Mouse (Mus musculus) kidney, postnatal 10 days (tissue): ENCODE measurements around the gene E2f6.

ENCODE experiments used
- DNase-seq: peaks from one replicate; pipeline ENCODE4 v3.0.0; 2021; ENCODE audit warnings: mixed read lengths

The E2f6 gene

GRCm38 (mm10) chr12:16850431-16851375, 39.9 kb downstream of the E2f6 start:
- peak; percentile 28 for DNase-seq

GRCm38 (mm10) chr12:16853431-16854165, 42.8 kb downstream of the E2f6 start:
- peak; percentile 73 for DNase-seq

- no peak for DNase-seq
These were observed 45.0 kb downstream of the E2f6 start for GRCm38 (mm10) chr12:16855632-16856305.

GRCm38 (mm10) chr12:16856306-16856679, 45.5 kb downstream of the E2f6 start:
- no peak for DNase-seq

GRCm38 (mm10) chr12:16858081-16858480, 47.3 kb downstream of the E2f6 start:
- DNase-seq: no peak

- DNase-seq: no peak
These were observed 49.0 kb downstream of the E2f6 start for GRCm38 (mm10) chr12:16859781-16860180.

GRCm38 (mm10) chr12:16860533-16860932, 49.8 kb downstream of the E2f6 start:
- DNase-seq: no peak

- DNase-seq: peak; percentile 53
These were observed 50.2 kb downstream of the E2f6 start for GRCm38 (mm10) chr12:16860961-16861360.

- DNase-seq: no peak
These were observed 53.7 kb downstream of the E2f6 start for GRCm38 (mm10) chr12:16864477-16864876.

GRCm38 (mm10) chr12:16865871-16866270, 55.1 kb downstream of the E2f6 start:
- DNase-seq: no peak

- DNase-seq: no peak
These were observed 55.7 kb downstream of the E2f6 start for GRCm38 (mm10) chr12:16866460-16866859.

- no peak for DNase-seq
These were observed 56.5 kb downstream of the E2f6 start for GRCm38 (mm10) chr12:16867306-16867705.

GRCm38 (mm10) chr12:16868618-16869017, 57.9 kb downstream of the E2f6 start:
- no peak for DNase-seq

- DNase-seq: no peak
These were observed 58.5 kb downstream of the E2f6 start for GRCm38 (mm10) chr12:16869091-16869778.

- DNase-seq: no peak
These were observed 59.2 kb downstream of the E2f6 start for GRCm38 (mm10) chr12:16869870-16870404.

- DNase-seq: peak; percentile 70
These were observed 59.8 kb downstream of the E2f6 start for GRCm38 (mm10) chr12:16870405-16871068.

GRCm38 (mm10) chr12:16872006-16872405, 61.2 kb downstream of the E2f6 start:
- DNase-seq: no peak

GRCm38 (mm10) chr12:16872926-16873464, 62.2 kb downstream of the E2f6 start:
- no peak for DNase-seq

- DNase-seq: no peak
These were observed 62.8 kb downstream of the E2f6 start for GRCm38 (mm10) chr12:16873549-16873948.

GRCm38 (mm10) chr12:16874086-16874485, 63.3 kb downstream of the E2f6 start:
- peak; percentile 67 for DNase-seq

- DNase-seq: no peak
These were observed 64.5 kb downstream of the E2f6 start for GRCm38 (mm10) chr12:16875269-16875668.
